Mouse (Mus musculus) urinary bladder, postnatal 4 days (tissue): ENCODE measurements at regions not wholly inside any gene's neighbourhood (a gene's known extent, or its start where the extent isn't known, plus 50 kb on each side); places are given as distances from the start of the nearest gene placed in this dataset.

Source experiments
- DNase-seq, 2 experiments: peaks; one replicate each; pipeline ENCODE4 v3.0.0; 2021 to 2022; ENCODE audit warnings: low spot score in 2 of 2

DNA sequence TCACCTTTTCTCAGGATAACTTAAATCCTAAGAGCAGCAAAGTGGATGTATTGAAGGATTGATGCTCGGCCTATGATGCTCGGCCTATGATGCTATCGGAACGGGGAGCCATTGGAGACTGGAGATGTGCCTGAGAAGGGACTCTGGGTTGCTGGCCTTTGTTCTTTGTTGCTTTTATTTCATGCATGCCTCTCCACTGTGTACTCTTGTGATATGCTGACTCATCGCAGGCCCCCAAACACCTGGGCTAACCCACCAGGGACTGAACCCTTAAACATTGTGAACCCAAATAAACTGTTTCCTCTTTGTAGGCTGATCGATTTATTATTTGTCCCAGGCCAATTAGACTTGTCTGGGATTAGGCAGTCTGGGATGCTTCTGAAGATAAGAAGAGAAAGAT is 61.9 kb downstream of the Pdcl3 start:
- no peak for DNase-seq

DNA sequence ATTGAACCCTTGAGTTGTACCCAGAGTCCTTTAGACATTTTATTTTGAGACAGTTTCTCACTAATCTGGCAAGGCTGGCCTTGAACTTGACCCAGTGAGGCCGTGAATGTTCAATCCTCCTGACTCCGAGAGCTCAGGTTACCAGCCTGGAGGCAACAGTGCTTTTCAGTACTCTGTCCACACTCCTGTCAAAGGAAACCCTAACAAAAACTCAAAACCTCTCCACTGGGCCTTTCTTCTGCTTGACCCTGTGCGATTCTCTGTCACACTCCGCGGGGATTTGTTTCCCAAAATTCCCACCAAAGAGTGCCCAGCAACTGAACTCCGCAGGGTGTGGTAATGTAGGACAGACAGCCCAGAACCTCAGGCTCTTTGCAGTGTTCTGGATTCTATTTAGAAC is 71.9 kb downstream of the Pdcl3 start:
- peak in 1 of 2 experiments; percentile 51 for DNase-seq

GRCm38 (mm10) chr1:39062509-39062908 is 77.1 kb downstream of the Pdcl3 start:
- peak in 1 of 2 experiments; percentile 19 for DNase-seq

DNA sequence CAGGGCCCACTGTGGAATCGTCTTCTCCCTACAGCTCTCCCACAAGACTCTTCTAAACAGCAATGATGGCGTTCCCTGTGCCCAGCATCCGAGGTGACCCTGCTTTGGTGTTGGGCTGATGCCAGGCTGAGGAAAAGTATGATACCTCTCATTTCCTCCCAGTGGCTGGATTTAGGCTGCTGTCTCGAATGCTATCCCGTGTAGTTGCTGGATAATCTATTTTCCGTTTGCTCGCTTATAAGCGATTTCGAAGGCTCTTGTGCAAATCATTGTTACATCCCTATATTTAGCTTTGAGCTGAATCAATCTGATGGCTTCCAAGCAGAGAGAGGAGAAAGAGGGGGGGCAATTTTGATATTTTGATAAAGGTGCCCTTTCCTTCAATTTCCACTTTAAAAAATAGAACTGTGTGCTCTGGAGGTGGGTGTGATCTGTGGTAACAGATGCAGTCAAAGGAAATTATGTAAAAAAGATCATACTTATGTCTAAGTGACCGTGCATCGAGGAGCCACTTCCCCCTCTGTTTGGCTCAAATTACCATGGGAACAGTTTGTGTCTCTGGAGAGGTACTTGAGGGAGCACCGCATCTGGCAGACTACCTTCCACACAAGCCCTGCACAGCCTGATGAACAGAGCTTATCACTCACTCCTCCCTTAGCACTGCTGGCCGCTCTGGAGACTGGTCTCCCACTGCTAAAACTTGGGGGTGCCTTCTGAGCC is 78.4 kb downstream of the Pdcl3 start:
- DNase-seq: peak in 1 of 2 experiments; percentile 53

- DNase-seq: peak in 1 of 2 experiments; percentile 38
These were observed 79.4 kb downstream of the Pdcl3 start for GRCm38 (mm10) chr1:39064781-39065180.

GRCm38 (mm10) chr1:39067901-39068300 is 82.5 kb downstream of the Pdcl3 start:
- DNase-seq: peak in 1 of 2 experiments; percentile 26

- DNase-seq: peak in 1 of 2 experiments; percentile 51
These were observed 83.8 kb downstream of the Pdcl3 start for GRCm38 (mm10) chr1:39069086-39069655.

- peak in 1 of 2 experiments; percentile 47 for DNase-seq
These were observed 84.3 kb downstream of the Pdcl3 start for GRCm38 (mm10) chr1:39069676-39070075.

- DNase-seq: peak in 1 of 2 experiments; percentile 34
These were observed 90.6 kb downstream of the Pdcl3 start for GRCm38 (mm10) chr1:39075966-39076365.

GRCm38 (mm10) chr1:39078584-39079315 is 93.3 kb downstream of the Pdcl3 start:
- peak in 1 of 2 experiments; percentile 58 for DNase-seq

DNA sequence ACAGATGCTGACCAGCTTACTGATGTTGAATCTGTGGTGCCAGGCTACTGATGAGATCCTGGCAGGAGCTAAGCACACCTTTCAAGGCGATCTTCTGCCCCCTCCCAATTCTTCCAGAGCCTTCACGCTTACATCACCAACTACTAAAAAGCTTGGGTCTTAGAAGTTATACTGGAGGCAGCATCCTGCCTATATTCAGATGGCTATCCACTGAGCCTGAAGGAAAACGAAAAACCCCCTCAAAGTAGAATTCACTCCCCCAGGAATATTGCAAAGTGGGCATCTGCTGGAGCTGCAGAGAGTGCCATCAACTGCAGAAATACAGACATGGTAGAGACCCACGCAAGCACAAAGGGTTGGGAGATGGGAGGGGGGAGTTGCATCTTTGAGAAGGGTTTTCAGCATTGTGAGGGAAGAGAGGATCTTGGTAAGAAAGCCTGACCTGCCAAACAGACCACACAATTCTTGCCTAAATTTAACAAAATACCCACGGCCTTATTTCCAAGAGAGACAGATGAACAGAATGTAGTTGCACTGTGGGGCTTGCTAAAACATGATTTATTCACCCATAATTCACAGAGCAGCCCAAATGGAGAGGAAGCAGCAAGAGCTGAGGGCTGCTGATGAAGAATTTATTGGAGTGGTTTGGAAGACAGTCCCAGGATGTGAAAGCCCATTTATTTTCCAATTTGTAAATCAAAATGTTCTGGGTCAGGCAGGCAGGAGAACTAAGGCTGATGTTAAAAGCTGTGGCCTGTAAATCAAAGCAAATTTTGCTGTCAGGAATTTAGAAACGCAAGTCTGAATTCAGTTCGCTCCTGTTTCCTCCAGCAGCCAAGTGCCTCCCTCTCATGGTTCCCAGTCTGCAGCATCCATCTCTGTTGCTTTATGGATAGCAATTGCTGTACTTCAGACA is 98.8 kb downstream of the Pdcl3 start:
- no peak for DNase-seq

GRCm38 (mm10) chr1:39086273-39086672 is 100.9 kb downstream of the Pdcl3 start:
- no peak for DNase-seq

DNA sequence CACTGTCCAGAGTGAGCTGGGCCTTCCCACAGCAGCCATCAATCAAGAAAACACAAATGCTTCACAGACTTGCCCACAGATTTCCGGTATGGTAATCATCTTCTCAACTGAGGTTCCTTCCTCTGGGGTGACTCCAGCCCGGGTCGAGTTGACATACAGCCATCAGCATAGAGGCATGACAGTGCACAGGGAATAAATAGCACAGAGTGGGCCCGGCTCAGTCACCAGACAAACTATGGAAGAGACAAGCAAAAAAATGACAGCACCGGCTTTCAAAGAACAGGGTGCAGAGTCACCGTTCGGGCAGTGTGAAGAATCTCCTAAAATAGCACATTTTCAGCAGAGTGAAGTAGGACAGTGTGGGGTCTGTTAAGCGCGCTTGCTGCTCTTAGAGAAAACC is 103.7 kb upstream of the Npas2 start:
- DNase-seq: peak in 1 of 2 experiments; percentile 49

DNA sequence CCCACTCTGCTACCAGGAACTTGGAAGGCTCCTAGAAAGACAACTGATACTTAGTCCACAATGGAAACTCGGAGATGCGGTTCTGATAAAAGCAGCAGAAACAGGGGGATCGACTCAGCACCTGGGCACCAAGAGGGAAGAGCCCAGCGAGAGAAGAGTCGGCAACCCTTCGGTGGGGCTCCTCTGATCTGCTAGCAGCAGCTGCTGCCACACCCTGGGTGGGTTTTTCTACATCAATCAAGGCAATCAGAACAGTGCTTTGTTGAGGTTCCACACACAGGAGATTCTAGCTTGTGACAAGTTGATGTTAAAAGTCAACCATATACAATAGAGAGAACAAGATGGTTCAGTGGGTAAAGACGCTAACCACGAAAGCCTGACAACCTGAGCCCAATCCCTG is 102.4 kb upstream of the Npas2 start:
- peak in 1 of 2 experiments; percentile 44 for DNase-seq

DNA sequence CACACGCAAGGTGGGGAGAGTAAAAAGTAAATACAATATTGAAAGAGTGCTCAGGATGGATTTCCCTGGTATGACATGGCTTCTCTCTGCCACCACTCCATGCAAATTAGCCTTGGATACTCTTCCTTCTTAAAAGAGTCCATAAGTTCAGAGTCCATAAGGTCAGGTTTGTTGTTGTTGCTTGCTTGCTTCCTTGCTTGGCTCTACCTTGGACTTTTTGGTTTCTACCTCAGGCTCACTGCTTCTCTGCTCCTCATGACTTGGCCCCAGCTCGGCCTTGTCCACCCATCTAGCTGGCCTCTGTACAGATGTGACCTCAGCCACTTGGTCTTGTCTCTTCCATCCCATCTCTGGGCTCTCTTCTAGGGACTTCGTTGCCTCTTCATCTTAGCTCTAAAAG is 101.9 kb upstream of the Npas2 start:
- peak in 1 of 2 experiments; percentile 35 for DNase-seq

DNA sequence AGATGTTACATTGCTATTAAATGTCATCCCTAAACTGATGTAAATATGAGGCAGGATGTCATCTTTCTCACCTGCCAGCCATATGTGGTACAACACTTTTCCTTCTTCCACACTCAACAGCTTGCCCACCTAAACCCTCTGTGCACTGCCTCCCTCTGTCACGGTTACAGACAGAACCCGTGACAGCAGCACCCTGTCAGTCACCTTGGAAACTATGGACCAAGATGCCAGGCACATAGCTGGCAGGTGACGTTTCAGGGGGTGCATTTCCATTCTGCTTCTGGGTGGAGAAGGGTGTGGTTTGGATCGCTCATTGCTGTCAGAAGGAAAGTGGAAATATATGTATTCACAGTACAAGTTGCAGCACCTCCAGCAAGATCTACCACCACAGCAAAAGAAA is 100.2 kb upstream of the Npas2 start:
- DNase-seq: peak in 1 of 2 experiments; percentile 49

DNA sequence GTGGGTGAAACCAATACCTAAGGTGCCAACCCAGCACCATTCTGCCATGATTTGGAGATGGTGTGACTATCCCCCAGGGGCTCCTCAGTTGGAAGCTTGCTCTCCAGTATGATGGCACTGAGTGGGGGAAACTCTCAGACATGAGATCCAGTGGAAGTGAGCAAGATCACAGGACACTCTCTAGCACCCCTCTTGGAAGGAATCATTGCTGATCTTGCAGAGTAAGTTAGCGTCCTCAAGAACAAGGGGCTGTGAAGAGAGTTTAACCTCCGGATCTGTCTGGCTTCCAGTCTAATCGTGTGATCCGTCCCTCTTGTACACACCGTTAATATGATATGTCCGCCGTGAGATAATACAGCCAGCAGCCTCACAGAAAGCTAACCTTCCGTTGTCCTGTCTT is 99.5 kb upstream of the Npas2 start:
- no peak for DNase-seq

- no peak for DNase-seq
These were observed 97.6 kb upstream of the Npas2 start for GRCm38 (mm10) chr1:39095901-39096300.

DNA sequence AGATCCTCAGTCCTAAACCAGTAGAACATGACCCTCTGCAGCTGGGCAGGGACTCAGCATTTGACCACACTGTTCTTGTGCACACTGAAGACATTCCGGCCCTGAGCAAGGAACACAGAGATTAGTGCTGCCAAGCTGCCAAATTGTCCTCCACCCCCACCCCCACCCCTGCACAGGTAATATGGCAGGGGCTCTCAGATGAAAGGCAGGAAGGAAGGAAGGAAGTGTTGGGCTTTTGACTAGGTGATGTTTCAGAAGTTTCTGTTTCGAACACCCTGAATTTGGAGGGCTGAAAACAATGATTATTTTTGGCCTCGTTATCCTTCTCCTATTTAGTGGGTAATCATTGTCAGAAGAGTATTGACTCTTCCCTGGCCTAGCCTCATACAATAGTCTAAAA is 96.8 kb upstream of the Npas2 start:
- no peak for DNase-seq

- DNase-seq: no peak
These were observed 96.0 kb upstream of the Npas2 start for GRCm38 (mm10) chr1:39097499-39097898.

GRCm38 (mm10) chr1:39098154-39098553 is 95.4 kb upstream of the Npas2 start:
- no peak for DNase-seq

GRCm38 (mm10) chr1:39099246-39099645 is 94.3 kb upstream of the Npas2 start:
- DNase-seq: no peak
